Mouse (Mus musculus) left cerebral cortex, adult 18-20 months (tissue): ENCODE results near the gene Mllt10. TPM values are rescaled to one million over a fixed set of nuclear protein-coding genes. Genes with fewer than 3 reads are reported as not detected.

Experiments
- DNase-seq, 2 experiments: peaks; one replicate each; pipeline ENCODE4 v3.0.0; 2021 to 2022; ENCODE audit warnings: low spot score in 2 of 2, mixed read lengths in 1 of 2
- total RNA-seq, 2 experiments: library from RNA; stranded (reverse); gene quantifications; 2 replicates each; pipeline ENCODE4 v1.2.3; 2021

The Mllt10 gene
- total RNA-seq, 2 experiments from 2014 or later = 51.5 to 55.7 TPM

DNA sequence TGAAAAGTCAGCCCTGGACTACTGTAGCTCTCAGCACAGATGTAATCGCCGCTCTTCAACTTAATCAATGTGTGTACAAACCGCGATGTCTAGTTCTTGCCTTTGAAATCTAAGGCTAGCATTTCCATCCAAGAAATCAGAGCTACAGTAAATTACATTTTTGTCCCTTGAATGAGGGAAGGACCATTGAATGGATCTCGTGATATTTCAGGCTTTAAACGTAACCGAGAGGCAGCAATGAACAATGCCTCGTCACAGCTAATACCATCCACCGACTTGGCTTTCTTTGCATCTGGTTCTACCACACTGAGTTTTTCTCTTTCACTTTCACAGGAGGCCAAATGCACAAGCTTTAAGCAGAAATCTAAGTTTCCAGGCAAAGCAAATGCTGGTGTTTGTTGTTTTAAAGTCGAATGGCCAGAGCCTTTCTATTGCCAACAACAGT lies 4.5 kb upstream of the Mllt10 start:
- DNase-seq = no peak

DNA sequence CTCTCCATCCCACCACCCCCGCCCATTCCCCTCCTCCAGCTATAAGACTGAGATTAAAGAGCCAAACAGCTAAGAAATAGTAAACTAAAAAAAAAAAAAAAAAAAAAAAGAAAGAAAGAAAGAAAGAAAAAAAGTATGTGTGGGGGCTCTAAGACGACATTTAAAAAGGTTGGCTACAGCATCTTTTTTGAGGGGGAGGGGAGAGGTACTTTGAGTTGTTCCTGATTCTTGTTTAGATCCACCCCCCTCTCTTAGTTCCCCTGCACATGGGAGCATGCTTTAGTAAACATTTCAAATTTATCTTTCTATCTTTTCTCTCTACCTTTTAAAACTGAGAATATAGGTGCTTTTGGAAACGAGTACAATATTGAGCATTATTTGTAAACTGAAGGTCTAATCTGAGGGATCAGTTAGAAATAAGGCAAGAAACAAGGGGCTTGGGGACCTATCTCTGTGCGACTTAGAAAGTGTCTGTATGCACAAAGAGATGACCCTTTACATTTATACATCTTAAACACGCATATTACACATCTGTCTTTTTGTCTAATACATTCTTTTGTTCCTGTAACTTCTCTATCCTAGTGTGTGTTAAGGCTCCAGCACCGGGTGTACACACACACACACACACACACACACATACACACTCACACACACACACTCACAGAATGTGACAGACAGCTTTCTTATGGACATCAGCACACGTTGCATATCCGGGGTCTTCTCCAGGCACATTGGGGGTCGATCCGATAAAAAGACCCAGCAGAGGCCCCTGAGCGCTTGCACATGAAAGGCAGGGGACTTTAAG lies 3.8 kb upstream of the Mllt10 start:
- DNase-seq = no peak

DNA sequence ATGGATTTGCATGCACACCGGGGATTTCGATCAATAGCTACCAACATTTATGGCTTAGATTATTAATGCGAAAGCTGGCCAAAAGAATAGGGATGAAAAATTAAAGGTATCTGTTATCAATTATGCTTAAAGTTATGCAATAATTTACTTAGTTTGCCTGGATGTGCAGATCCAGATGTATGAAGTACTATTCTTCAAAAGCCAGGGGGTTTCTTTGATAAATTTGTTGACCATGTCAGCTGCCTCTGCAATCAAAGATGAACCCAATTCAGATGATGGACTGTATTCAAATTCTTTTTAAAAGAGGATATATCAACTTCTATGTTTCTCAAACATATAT lies 3.2 kb upstream of the Mllt10 start:
- no peak for DNase-seq

DNA sequence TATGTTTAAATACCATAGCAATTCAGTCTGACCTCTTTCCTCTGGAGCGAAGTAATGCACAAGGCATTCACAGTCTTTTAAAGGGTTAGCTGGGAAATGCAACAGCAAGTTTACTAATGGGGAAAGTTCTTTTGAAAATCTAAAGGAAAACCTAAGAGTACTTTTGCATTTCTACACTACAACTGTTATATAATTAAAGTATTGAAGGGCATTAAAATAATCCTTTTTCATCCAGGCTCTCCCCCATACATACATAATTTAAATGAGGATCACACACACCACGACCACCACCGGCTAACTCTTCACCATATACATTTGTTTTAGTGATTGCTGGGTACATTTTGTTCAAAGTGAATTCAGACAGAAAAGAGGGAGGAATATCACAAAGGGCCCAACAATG lies 2.5 kb upstream of the Mllt10 start:
- no peak for DNase-seq

DNA sequence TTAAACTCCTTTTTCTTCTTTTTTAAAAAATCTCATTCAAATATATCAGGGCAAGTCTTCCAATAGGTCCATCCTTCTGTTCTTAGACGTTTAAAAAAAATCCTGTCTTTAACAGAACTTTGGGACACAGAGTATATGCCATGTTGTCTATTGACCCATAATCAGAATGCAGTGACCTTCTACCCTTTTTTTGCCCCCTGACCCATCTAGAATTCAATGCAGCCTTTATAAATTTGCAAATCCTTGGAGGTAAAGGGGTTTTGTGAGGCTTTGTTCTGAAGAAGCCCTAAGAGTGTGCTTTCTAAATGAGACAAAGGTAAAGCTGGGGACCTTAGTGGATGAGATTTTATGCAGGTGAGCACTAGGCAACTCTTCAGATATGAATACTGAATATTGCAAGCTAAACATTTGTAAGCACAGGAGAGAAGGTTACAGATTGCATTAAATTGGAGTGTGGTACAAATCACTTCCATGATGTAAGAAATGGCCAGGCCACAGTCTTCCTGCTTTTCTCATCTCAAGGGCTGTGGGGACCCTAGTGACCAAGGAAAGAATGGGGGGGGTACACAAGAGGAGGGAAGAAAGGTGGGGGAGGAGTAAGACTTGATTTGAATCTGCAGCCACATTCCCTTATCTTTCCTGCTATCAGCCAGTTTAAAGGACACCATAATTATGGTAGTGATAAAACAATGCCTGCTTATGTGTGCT lies 1.6 kb upstream of the Mllt10 start:
- DNase-seq = no peak

DNA sequence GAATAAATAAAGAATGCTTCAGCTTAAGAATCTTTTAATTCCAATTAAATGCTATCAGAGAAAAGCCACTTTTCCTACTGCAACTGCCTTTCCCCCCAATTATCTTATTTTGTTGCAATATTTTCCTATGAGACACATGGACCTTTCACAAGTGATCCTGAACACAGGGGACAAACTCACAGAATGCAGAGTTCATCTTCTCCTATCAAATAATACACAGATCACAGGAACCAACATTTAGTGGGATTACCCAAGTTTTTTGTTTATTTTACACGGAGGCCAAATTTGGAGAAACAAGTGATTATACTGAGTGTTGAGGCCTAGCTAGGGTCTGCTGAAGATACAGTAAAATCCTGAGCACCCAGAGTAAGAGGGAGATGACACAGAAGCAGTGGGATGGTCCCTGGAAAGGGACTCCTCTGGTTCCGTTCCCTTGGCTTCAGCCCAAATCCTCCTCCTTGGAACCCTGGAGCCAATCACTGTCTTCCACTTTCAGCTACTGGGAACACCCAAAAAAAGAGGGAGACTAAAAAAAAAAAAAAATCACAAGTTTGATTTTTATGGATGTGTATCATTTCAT lies 996 bp upstream of the Mllt10 start:
- no peak for DNase-seq

DNA sequence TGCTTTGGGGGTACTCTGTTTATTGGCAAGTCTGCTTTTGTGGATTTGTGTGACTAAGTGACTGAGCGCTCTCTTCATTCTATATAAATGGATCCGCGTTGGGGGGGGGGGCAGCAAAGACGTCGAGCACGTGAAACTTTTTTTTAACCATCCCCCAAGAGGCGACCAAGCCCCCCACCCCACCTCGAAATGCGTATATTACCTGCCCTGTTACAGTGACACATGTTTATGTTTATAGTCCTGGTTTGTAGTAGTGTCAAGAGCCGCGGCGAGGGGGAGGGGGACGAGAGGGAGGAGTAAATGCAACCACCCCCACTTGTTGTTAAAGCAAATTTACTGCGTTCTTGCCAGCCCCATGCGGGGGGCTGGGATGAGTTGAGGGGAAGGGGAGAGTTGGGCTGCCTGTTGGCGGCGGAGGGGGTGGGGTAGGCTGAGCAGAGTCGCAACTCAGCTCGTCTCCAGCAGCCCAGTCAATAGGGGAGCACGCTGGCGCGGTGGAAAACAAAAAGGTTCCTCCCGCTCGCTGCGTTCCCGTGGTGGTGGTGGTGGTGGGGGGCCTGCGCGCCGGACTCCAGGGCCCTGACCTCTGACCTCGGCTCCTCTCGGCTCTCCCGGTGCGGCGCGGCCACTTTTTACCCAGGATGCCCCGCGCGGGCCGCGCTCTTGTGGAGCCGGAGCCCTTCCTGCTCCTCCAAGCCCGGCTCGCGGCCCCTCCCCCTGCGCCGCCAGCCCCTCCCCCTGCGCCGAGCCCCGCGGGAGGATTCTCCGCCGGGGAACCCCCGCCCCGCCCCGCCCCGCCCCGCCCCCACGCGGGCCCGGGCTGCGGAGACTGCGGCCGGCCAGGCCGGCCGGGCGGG lies 1.1 kb downstream of the Mllt10 start:
- DNase-seq = peak; percentile 88 to 91

DNA sequence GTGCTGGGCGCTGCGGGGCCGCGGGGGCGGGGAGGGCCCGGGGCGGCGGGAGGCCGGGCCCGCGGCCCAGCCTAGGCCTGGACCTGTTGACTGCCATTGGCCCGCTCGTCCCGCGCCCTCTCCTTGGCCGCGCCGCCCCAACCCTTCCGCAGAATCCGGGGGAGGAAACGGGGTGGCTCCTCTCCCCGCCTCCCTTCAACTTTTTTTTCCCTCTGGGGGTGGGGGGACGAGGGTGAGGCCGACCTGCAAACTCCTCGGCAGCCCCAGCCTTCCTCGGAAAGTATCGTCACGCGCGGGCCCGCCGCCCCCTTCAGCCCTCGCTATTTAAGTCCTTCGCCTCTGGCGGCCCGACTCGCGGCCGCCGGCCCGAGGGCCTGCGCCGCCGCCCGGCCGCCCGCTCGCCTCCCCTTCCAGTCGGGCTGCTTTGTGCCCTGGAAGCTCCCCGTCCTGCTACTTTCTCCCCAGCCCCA lies 1.8 kb downstream of the Mllt10 start:
- DNase-seq = peak; percentile 73 to 78

DNA sequence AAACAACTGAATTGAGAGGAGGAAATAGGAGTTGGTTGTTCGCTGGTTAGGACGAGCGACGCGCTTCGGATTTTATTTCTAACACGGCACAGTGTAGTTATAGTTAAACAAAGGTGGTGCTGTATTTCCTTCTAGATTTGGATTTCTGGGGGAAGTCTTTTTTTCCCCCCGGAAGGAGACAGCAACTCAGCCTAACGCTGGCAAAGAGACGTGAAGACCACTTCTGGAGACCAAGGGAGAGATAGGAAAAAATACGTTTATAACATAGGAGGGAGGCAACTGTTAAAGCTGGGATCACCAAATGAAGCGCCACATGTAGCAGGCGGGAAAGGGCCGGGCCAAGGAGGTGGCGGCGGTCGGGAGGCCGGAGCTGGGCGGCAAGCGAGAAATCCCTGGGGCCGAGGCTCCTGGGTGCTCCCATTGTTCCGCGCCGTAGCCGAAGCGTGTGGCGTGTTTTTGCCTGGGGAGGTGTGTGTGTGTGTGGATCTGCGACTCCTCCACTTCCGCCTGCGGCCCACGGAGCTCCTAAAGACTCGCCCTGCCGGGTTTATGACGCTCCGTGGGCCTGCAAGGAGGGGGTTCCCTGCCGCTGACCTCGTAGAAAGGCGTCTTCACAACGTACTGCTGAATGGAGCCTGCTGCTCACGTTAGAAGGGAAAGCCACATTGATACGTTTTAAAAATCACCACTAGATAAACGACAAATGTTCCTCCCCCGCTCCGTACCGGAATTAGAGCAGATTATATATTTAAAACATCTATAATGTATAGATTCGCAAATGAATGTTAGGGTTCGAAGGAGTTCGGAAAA lies 2.5 kb downstream of the Mllt10 start:
- peak; percentile 54 to 68 for DNase-seq

DNA sequence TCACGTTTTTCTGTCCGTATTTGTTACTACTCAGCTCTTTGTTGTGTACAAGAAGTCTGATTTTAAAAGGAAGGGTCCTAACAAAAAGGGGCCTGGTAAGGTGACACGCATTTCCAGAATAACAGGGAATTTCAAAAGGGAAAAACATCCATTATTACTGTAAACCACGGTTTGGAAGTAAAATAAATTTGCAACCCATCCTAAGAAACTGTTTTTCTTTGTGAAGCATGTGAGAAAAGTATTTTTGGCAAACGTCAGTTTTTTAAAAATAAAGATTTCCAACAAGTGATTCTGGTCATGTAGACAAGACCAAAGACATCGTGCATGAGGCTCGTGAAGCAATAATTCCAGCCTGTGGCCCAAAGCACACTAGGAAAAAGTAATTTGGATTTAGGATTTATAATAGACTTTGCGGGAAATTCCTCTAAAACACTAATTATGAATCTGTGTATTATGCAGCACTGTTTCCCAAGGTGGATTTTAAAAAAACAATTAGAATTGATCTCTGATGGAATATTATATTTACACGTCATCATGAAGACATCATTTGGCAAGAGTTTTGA lies 3.2 kb downstream of the Mllt10 start:
- DNase-seq = no peak

DNA sequence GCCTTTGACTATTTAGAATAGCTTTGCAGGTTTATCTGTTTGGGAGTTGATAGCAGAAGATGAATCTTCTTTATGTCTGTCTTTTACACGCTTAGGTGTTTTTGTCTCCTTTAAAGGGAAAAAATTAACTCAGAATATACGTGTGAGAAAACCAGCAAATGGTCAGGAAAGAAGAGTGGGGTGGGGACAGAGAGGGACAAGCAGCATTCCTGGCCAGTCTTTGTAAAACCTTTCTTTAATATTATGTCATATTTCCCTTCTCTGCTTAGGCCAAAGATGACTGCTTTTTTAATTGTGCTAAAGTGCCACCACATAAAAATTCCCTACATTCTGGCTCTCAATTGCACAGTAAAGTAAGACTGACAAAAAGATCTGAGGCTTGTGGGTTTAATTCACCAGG lies 4.0 kb downstream of the Mllt10 start:
- DNase-seq = no peak

DNA sequence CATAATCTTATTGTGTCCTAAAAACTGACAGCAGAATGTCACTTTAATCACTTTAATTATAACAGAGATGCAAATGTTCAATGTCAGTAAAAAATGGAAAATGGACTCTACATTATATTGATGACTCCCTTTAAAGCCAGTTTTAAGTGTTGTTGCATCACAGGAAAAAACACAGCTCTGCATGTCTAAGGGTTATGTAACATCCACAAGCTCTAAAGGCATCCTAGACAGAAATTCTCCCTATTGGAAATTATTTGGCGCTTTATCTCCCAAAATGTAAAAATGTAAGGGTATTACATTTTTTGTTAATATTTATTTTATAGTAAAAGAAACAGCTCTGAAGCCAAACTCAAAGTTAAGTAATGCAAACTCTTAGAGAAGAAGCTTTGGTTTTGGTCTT lies 4.9 kb downstream of the Mllt10 start:
- DNase-seq = no peak

DNA sequence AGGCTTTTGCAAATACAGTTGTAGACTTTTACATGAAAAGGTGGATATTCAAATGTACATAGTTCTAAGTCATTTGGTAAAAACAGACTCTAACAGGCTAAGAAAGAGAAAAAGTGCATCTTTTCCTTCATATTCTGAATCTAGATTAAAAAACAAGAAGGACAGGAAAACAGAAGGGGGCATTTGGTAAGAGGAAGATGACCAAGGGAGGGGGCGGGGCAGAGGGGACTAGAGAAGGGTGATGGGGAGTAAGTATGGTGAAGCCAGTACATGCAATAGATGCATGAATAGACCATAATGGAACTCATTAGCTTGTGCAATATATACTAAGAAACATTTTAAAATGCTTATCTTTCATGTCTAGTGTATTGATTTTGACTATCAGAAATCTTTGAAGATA lies 5.4 kb downstream of the Mllt10 start:
- DNase-seq = no peak

DNA sequence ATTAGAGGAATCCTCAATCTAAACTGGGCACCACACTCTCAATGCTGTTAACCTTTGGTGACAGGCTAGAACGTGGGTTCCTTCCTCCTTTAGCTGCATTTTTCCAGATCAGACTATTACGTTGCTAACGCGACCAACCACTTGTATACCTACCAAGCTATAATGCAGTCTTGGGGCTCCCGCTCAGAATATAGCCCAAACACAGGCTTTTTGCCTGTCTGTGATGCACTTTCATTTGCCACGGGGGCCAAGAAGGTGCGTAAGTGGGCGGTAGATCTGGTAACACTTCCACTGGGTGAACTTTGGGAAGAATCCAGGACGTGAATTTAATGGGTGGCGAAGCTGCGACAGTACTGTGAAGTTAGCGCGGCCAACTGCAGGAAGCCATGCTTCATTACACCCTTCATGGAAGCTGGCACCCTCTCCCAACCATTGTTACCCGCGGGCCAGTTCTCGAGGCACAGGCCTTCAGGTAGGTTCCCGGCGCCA lies 8.8 kb downstream of the Mllt10 start:
- DNase-seq = peak in 1 of 2 experiments; percentile 51

DNA sequence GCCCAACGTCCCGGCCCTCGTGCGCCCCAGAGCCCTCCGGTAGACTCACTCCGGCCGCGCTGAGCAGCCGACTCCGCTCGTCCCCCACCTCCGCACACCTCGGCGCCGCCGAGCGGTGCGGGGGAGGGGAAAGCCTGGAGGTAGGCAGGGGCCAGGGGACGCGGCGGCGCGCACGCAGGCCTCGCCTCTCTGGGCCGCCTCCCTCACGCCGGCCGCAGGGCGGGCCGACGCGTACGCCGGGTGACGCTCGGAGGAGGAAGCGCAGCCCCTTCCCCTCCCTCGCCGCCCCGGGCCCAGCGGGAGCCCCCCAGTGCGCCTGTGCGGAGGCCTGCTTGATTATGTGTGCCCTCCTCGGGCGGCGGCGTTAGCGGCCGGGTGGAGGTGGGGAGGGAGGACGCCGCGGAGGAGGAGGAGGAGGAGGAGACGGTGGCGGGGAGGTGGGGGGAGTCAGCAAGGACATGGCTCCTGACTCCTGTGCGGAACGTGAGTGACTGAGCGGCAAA lies 9.4 kb downstream of the Mllt10 start:
- peak; percentile 84 to 94 for DNase-seq

DNA sequence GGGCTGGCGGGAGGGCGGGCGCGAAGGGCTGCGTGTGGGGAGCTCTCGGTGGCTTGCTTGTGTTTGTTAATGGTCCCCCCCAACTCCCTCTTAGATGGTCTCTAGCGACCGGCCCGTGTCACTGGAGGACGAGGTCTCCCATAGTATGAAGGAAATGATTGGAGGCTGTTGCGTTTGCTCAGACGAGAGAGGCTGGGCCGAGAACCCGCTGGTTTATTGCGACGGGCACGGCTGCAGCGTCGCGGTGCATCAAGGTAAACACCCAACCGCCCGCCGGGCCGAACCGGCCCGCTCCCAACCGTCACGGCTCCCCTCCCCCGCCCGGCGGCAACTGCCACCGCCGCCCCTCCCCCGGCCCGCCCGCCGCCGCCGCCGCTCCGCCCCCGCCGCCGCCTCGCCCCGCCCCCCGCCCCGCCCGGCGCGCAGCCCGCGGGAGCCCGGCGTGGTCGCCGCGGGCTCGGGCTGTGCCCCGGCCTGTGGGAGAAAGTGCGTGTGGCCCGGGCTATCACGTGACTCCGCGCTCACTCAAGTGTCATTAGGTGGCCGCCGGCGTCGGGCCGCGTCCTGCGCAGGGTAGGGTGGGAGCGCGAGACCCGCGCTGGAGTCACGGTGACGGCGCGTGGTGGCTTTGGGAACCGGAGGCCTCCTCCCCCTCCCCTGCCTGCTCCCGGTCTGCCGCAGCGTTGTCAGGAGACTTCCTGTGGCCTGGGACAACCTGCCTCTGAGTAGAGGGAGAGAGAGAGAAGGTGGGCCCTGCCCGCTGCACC lies 10.1 kb downstream of the Mllt10 start:
- DNase-seq = peak; percentile 59 to 70

DNA sequence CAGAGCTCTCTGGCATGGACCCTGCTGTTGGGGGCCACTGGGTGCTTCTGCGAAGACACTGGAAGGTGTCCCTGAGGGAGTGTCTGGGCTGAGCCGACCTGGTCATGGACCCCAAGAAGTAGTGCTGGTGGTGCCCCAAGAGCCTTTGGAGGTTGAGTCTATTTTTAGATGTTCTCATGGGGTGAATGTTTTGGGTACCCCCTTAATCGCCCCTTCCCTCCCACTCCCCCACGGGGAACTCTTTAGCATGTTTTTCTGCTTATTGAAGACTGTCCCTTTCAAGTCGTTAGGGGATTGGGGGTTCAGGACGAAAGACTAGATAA lies 10.6 kb downstream of the Mllt10 start:
- DNase-seq = no peak

DNA sequence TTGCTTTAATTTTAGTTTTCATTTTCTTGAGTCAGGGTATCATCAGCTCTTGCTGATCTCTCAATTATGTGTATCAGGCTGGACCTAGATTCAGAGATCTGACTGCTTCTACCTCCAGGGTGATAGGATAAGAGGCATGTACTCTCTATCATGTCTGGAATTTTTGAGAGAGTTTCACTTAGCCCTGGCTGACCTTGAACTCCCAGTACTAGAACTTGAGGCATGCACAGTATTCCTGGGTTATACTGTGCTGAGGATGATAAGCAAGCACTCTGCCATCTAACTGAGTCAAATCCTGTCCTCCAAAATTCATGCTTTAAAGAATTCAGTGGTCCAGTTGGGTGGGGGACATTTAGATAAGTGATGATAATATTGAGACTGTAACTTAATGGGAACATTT lies 11.4 kb downstream of the Mllt10 start:
- DNase-seq = no peak
